Mouse (Mus musculus): ENCODE results near the gene Ndufa12. TPM values are rescaled to one million over a fixed set of nuclear protein-coding genes. Genes with fewer than 3 reads are reported as not detected.

Ndufa12 gene
- total and polyA plus RNA-seq, 3 experiments, result 137 to 276 TPM; not detected in 1

DNA sequence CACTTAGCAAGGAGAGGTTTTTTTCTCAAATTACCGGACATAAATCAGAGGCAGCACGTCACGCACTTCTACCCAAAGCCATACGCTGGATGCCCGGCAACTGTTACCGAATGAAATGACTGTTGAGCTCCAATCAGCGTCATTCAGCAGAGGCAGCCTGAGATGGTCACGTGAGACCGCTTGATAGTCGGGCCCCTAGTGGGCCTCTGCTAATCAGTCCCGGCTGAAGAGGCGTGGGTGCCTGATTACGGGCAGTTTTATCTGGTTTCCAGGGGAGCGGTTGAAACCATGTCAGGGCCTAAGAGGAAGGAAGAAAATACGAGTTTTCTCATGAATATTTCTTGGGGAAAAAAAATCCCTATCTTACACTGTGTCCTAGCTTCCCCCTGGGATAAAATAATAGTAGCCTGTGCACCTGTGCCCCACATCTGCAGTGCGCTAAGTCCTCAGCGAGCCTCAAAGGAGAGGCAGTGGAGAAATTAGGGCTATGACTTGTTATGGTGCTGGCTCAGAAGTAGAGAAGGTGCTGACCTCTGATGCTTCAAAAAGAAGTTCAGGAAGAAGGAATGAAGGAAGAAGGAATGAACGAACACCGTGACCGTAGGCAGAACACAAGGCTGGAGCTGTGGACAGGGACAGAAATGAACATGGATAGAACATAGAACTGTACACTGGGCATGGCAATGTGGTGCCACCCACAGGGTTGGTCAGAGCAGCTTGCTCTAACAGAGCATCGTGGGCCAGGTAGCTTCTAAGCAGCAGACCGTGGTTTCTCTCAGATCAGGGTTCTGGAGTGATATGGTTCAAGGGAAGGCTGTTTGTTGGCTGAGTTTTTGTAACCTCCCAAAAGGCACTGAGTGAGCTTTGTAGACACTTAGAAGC, 51.3 kb downstream of the Ndufa12 start:
- Histone ChIP-seq H3K9ac (ENCODE audit: control insufficient read depth, low read depth, low read length, poor library complexity, severe bottlenecking) (peak overlapping the region; percentile 61), H3K9me3 (replicated peaks; ENCODE audit: insufficient read depth, low read length) (no peaks in the 10 kb centered on the region), H3K4me3 (ENCODE audit: control insufficient read depth in 1 of 2, insufficient read depth in 1 of 2, low read depth in 2 of 2, low read length in 2 of 2) (peak overlapping the region; percentile 51 to 52), H3K27me3 (ENCODE audit: control insufficient read depth in 1 of 2, insufficient read depth in 2 of 2, low read length in 2 of 2) (no peaks in the 10 kb centered on the region), H3K4me1 (ENCODE audit: control insufficient read depth in 1 of 2, insufficient read depth in 2 of 2, low read length in 2 of 2) (peaks cover 10 to 13% of the 10 kb centered on the region in 2 experiments), H3K36me3 (ENCODE audit: control insufficient read depth in 1 of 2, insufficient read depth in 2 of 2, low read length in 2 of 2) (peaks cover 0 to 11% of the 10 kb centered on the region in 2 experiments; a peak in 2 of 4 replicates), H3K27ac (ENCODE audit: control insufficient read depth, low read depth, low read length) (peak overlapping the region; percentile 96), H3K79me2 (ENCODE audit: control insufficient read depth, insufficient read depth, low read length, poor library complexity) (no peaks in the 10 kb centered on the region)
- DNase-seq (ENCODE audit: low read depth, low spot score), result peak; percentile 95
- TF ChIP-seq USF2 (IDR thresholded peaks at IDR 0.05; ENCODE audit: borderline replicate concordance in 1 of 2, insufficient read depth in 1 of 2, low read depth in 1 of 2, low read length in 2 of 2), result peak in 1 of 2 experiments; percentile 77; a peak in 2 of 4 replicates
- no peak for TF ChIP-seq E2F4 (IDR thresholded peaks at IDR 0.05; ENCODE audit: borderline replicate concordance, low read depth, low read length)
- TF ChIP-seq NRF1 (IDR thresholded peaks at IDR 0.05; ENCODE audit: insufficient read depth, low read depth, low read length, poor library complexity, severe bottlenecking), result no peak
- TF ChIP-seq HCFC1 (IDR thresholded peaks at IDR 0.05; ENCODE audit: low read depth, low read length), result no peak
- peak; percentile 73 for TF ChIP-seq MAX (IDR thresholded peaks at IDR 0.05; ENCODE audit: low read length)
- no peak for TF ChIP-seq SMC3 (IDR thresholded peaks at IDR 0.05; ENCODE audit: low read depth, low read length)
- peak; percentile 98 for TF ChIP-seq RCOR1 (IDR thresholded peaks at IDR 0.05; ENCODE audit: low read depth, low read length)
- TF ChIP-seq BHLHE40 (IDR thresholded peaks at IDR 0.05; ENCODE audit: borderline replicate concordance, low read depth, low read length), result peak; percentile 98
- peak; percentile 98 for TF ChIP-seq GATA1 (IDR thresholded peaks at IDR 0.05; ENCODE audit: low read depth, low read length)
- TF ChIP-seq TCF12 (IDR thresholded peaks at IDR 0.05; ENCODE audit: low read depth, low read length), result peak; percentile 94
- TF ChIP-seq TAL1 (IDR thresholded peaks at IDR 0.05; ENCODE audit: low read length), result peak; percentile 50
- TF ChIP-seq ZC3H11A (IDR thresholded peaks at IDR 0.05; ENCODE audit: low read depth, low read length), result no peak
- TF ChIP-seq MXI1 (IDR thresholded peaks at IDR 0.05; ENCODE audit: low read depth, low read length), result peak; percentile 80
- no peak for TF ChIP-seq MEF2A (IDR thresholded peaks at IDR 0.05; ENCODE audit: extremely low read depth, insufficient replicate concordance, low read depth, low read length, poor library complexity, severe bottlenecking)
- no peak for TF ChIP-seq KAT2A (conservative IDR thresholded peaks at IDR 0.05; ENCODE audit: low read depth, low read length)
- TF ChIP-seq ELF1 (IDR thresholded peaks at IDR 0.05; ENCODE audit: low read depth, low read length), result no peak
- peak in 1 of 2 experiments; percentile 29; a peak in 1 of 4 replicates for TF ChIP-seq POLR2A (IDR thresholded peaks at IDR 0.05; ENCODE audit: control insufficient read depth in 1 of 2, insufficient read depth in 1 of 2, low read depth in 1 of 2, low read length in 2 of 2, poor library complexity in 1 of 2)
- TF ChIP-seq RAD21 (IDR thresholded peaks at IDR 0.05; ENCODE audit: low read depth, low read length), result no peak
- peak; percentile 95 for TF ChIP-seq USF1 (IDR thresholded peaks at IDR 0.05; ENCODE audit: low read depth, low read length)
- TF ChIP-seq POLR2AphosphoS2 (IDR thresholded peaks at IDR 0.05; ENCODE audit: low read length), result no peak
- no peak for TF ChIP-seq NELFE (IDR thresholded peaks at IDR 0.05; ENCODE audit: low read depth, low read length)
- TF ChIP-seq ZKSCAN1 (IDR thresholded peaks at IDR 0.05; ENCODE audit: low read depth, low read length), result no peak
- TF ChIP-seq MYC (IDR thresholded peaks at IDR 0.05; ENCODE audit: low read depth, low read length), result peak; percentile 68
- no peak for TF ChIP-seq UBTF (IDR thresholded peaks at IDR 0.05; ENCODE audit: borderline replicate concordance, insufficient read depth, low read depth, low read length)
- no peak for TF ChIP-seq GABPA (IDR thresholded peaks at IDR 0.05; ENCODE audit: low read depth, low read length)
- no peak for TF ChIP-seq CTCF (IDR thresholded peaks at IDR 0.05 in 2 of 3, conservative IDR thresholded peaks at IDR 0.05 in 1 of 3; ENCODE audit: control insufficient read depth in 1 of 3, insufficient read depth in 1 of 3, low read depth in 2 of 3, low read length in 3 of 3, poor library complexity in 1 of 3, severe bottlenecking in 1 of 3)
- no peak for TF ChIP-seq POLR2AphosphoS5 (IDR thresholded peaks at IDR 0.05; ENCODE audit: borderline replicate concordance, low read depth, low read length)
- TF ChIP-seq ZNF384 (IDR thresholded peaks at IDR 0.05; ENCODE audit: low read depth, low read length), result peak; percentile 63
- TF ChIP-seq MAFK (IDR thresholded peaks at IDR 0.05; ENCODE audit: borderline replicate concordance, low read depth, low read length), result no peak
- TF ChIP-seq ZMIZ1 (IDR thresholded peaks at IDR 0.05; ENCODE audit: low read depth, low read length), result no peak
- TF ChIP-seq JUND (IDR thresholded peaks at IDR 0.05; ENCODE audit: low read depth, low read length), result no peak; the same call in 1 of the 2 replicates
- peak; percentile 71; the same call in 1 of the 2 replicates for TF ChIP-seq MAZ (IDR thresholded peaks at IDR 0.05; ENCODE audit: low read depth, low read length)
- peak; percentile 95 for TF ChIP-seq SIN3A (IDR thresholded peaks at IDR 0.05; ENCODE audit: low read length)
- no peak; the same call in none of the 2 replicates for TF ChIP-seq TBP (IDR thresholded peaks at IDR 0.05; ENCODE audit: low read depth, low read length)
- TF ChIP-seq EP300 (IDR thresholded peaks at IDR 0.05; ENCODE audit: low read depth in 1 of 2, low read length in 2 of 2), result peak; percentile 96 to 98

All from MEL (cell line).